Mouse (Mus musculus): ENCODE measurements around the gene Magi1.
A peak's percentile ranks its signal among the peaks of the same experiment; 100 is the strongest.

The Magi1 gene

DNA sequence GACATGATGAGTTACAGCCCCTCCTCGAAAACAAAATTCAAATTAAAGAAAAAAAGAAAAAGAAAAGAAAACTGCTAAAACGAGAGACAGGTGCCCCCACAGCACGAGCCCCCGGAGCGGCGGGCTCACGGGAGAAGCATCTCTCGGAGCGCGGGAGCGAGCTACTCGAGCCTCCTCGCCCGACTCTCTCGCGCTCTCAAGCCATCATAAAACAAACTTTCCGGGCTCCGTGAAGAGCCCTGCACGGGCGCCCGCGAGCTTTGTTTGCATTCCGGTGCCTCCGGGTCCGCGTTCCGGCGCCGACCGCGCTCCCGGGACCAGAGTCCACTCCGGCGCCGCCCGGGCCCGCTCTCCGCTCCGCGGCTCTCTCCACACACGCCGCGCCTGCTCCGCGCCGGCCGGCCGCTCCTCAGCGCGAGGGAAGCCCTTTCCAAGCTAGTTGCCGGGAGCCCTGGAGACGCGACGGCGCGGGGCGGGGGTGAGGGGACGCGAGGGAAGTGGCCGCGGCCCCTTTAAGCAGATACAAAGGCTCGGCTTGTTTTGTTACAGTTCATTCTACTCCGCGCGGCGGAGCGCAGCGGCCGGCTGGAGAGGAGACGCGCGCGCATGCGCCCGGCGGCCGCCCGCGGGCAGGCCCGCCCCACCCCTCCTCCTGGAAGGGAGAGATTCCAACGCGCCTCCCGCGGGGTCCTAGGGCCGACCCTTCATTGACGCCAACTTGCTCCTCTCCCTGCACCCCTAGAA lies at the start of gene Magi1:
Gene Magi1 (minus strand): TSS at position 600 of the 744 bp plus-strand sequence.
- peak; percentile 91 for DNase-seq (ENCODE audit: low spot score)

- no peak for DNase-seq (ENCODE audit: low spot score)
Measured at GRCm38 (mm10) chr6:94327143-94327542, 43.4 kb upstream of the Magi1 start.

GRCm38 (mm10) chr6:94316886-94317285 lies 33.2 kb upstream of the Magi1 start:
- DNase-seq (ENCODE audit: low spot score) = no peak

GRCm38 (mm10) chr6:94312285-94312684 lies 28.6 kb upstream of the Magi1 start:
- no peak for DNase-seq (ENCODE audit: low spot score)

GRCm38 (mm10) chr6:94308498-94308897 lies 24.8 kb upstream of the Magi1 start:
- DNase-seq (ENCODE audit: low spot score) = no peak

GRCm38 (mm10) chr6:94303512-94303911 lies 19.8 kb upstream of the Magi1 start:
- no peak for DNase-seq (ENCODE audit: low spot score)

GRCm38 (mm10) chr6:94301804-94302203 lies 18.1 kb upstream of the Magi1 start:
- no peak for DNase-seq (ENCODE audit: low spot score)

DNA sequence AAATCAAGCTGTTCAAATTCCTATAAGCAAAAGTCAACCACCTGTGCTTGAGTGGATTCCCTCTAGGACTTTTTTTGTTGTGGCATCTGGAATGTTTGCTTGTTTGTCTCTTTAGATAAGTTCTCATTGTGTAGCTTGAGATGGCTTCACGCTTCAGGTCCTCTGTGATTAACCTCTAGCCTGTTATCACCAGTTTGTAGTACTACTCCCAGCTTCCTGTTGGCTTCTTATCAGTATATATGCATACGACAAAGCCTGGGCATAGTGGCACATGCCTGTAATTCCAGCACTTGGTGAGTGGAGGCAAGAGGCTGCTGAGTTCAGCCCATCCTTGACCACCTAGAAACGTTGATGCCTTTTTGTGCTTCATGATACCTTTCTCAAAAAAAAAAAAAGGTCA lies 16.8 kb upstream of the Magi1 start:
- DNase-seq (ENCODE audit: low spot score) = no peak

GRCm38 (mm10) chr6:94287387-94287786 lies 3.7 kb upstream of the Magi1 start:
- DNase-seq (ENCODE audit: low spot score) = no peak

DNA sequence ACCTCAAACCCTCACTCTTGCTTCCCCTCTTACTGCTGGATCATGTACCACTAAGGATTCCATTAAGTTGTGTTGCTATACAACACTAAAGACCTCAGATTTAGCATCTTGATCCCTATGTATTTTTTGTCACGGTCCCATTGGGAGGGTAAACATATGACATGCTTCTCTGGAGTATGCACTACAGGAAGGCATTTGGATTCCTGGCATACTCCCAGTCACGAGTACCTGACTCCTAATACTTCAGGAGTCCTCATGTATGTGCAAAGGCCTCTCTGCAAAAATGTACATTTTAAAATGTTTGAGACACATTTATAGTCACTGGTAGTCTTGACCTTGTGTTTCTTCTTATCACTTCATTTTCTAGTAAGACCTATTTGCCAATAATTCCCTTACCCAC lies 2.8 kb upstream of the Magi1 start:
- no peak for DNase-seq (ENCODE audit: low spot score)

- DNase-seq (ENCODE audit: low spot score) = peak; percentile 52
Measured at GRCm38 (mm10) chr6:94284089-94284825, 540 bp upstream of the Magi1 start.

DNA sequence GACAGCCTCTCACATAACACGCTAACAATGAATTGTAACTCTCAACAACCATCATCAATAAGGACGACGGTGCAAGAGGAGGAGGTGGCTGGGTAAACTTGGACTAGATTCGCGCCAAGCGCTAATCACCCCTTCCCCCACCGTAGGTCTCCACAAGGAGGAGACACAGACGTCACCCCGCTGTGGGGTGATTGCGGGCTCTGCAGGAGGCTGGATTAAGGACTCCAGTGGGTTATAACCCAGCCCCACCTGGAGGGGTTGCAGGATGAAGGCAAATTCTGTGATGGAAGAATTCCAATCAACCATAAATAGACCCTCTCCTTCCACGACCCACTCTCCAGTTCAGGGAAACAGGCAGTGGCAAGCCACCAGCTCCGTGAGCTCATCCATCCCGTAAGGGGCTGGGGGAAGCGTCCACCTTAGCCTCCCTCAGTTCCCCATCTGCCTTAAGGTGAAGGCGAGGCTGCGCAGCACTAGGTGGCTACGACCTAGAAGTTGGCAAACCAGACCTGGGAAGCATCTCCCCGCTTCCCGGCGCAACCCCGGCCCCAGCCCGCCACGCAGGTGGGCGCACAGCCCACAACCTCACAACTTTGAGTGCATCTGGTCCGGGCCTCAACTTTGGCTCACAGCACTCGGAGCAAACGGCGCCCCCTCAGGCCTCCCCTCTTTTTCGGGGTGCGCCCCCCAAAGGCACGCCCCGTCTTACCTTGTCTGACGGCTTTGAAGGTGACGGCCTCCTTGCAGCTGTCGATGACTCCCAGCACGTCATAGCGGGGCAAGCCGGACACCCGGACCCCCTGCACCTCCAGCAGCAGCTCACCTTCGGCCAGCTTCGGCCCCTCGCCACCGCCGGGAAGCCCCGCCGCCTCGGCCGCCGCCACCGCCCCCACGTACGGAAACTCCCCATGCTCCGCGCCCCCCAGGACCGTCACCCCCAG lies 1.1 kb downstream of the Magi1 start:
- peak; percentile 21 for DNase-seq (ENCODE audit: low spot score)

GRCm38 (mm10) chr6:94281606-94282280 lies 2.0 kb downstream of the Magi1 start:
- no peak for DNase-seq (ENCODE audit: low spot score)

GRCm38 (mm10) chr6:94273941-94274340 lies 9.8 kb downstream of the Magi1 start:
- DNase-seq (ENCODE audit: low spot score) = no peak

DNA sequence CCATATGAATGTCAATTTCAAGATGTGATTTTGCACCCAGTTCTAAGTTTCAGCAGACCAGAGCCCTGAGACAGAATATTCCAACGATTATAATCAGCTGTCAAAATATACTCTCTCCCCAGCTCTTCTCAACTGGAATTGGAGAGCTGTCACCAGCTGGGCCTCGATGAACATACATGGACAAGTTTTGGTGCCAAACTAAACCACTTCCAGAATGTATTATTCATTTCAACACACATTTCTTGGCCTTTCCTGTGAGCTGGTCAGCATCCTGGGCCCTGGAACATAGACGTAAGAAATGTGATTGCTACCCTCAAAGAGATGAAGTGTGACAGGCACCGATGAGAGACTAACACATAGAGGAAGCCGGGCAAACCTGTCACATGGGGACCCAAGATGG lies 13.7 kb downstream of the Magi1 start:
- DNase-seq (ENCODE audit: low spot score) = no peak

GRCm38 (mm10) chr6:94269174-94269573 lies 14.5 kb downstream of the Magi1 start:
- DNase-seq (ENCODE audit: low spot score) = no peak

DNA sequence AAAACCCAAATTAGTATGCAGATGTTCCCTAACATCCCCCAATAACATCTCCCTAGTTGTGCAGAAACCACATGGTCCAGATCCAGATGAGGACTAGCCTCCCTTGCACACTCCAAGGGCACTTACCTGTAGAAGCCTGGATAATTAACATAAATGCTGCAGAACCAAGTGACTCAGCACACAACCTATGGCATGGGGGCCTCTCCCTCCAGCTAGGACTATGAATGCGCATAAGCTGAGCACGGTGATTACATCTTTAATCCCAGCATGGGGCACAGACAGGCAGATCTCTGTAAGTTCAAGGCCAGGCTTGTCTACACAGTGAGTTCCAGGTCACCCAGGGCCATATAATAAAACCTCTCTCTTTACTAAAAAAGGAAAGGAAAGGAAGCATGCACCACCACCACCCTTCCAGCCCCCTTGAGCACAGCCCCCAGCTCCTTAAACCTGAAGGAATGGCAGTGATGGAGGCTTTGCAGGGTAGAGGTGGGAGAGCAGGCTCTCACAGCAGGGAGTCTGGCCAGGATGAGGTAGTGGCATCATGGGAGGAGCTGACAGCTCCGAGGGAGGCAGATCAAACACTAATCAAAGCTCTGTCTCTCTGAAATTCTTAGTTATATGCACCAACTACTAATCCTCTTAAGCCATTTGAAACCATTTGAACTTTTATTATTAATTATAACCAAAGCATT lies 18.3 kb downstream of the Magi1 start:
- no peak for DNase-seq (ENCODE audit: low spot score)

GRCm38 (mm10) chr6:94264183-94264941 lies 19.4 kb downstream of the Magi1 start:
- no peak for DNase-seq (ENCODE audit: low spot score)

DNA sequence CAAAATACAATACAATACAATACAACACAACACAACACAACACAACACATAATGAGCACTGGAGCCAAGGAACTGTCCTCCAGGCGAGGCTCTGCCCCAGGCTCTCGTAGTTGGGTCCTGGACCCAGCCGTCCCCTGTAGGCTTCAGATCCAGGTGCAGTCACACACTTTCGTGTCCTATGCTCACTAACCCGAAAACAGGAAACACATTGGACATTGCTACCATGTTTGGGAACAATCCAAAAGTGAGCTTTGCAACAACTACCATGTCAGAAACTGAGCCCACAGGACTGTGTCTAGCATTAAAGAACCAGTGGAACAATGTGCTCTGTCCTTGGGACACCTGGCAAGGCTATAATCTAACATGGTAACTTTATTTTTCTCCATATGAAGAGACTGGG lies 22.9 kb downstream of the Magi1 start:
- no peak for DNase-seq (ENCODE audit: low spot score)

DNA sequence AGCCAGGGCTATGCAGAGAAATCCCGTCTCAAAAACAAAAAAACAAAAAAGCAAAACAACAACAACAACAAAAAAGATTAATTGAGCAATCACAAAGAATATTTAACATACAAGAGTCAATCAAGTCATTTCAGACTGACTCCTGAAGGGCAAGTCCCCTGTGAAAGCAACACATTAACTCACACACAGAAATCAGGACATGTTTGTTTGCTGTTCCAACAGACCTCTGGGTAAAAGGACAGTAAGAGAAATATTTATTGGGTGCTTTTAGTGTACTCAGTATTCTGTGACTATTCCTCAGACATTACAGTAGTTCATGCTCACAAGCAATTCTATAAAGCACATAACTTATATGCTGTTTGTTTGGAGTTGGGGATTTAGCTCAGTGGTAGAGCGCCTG lies 23.7 kb downstream of the Magi1 start:
- no peak for DNase-seq (ENCODE audit: low spot score)

DNA sequence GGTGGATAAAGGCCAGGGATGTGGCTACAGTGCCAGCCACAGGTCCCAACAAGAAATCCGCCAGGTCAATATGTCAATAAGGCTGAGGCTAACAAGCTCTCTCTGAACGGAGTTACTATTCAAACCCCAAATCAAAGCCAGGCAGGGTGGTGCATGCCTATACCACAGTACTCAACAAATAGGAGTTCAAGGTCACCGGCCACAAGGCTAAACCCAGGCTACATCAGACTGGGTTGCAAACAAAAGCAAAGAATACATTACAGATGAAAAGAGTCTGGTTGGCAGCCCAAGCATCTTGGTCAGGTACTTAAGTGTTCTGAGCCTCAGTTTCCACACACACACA lies 25.9 kb downstream of the Magi1 start:
- DNase-seq (ENCODE audit: low spot score) = no peak
